Comparison of ENCODE assay signal across 22 mouse cellular contexts in genomic region chr15:80892341-80892740, GRCm38 (mm10). TPM values are rescaled to one million over a fixed set of nuclear protein-coding genes. Genes with fewer than 3 reads are reported as not detected.
DNase-seq lines count a peak whose midpoint lies in the region; ATAC-seq lines count a peak whose summit lies in the region.
"Had no signal": no experiment of that assay in that cellular context is flagged by ENCODE, and none has a peak within 500 bp of the region (broad histone marks: within the 10 kb centered on the region; RNA-seq: fewer than 3 reads in every experiment).

No protein-coding gene starts in this region.

- peak; percentile 32 for ATAC-seq in CD4-positive, CD25-positive, alpha-beta regulatory T cell, adult 4 months
- peak; percentile 20 for ATAC-seq in activated CD4-positive, CD25-positive, alpha-beta regulatory T cell, adult 4 months
- ATAC-seq: forebrain, embryonic 14.5 days; forebrain, embryonic 16.5 days had no signal

- no peaks in the 10 kb centered on the region for H3K9me3 ChIP-seq in forebrain, embryonic 10.5 days
- H3K9me3 ChIP-seq: embryonic facial prominence, embryonic 10.5 days; embryonic facial prominence, embryonic 12.5 days; forebrain, embryonic 12.5 days had no signal

- peaks cover 94% of the 10 kb centered on the region for H3K36me3 ChIP-seq in forebrain, embryonic 10.5 days (replicated peaks)

- no peaks in the 10 kb centered on the region for H3K4me1 ChIP-seq in forebrain, embryonic 10.5 days
- H3K4me1 ChIP-seq: embryonic facial prominence, embryonic 10.5 days; embryonic facial prominence, embryonic 12.5 days; forebrain, embryonic 12.5 days had no signal

- no peaks in the 10 kb centered on the region for H3K27me3 ChIP-seq in forebrain, embryonic 10.5 days (ENCODE audit: poor library complexity, severe bottlenecking)
- H3K27me3 ChIP-seq: embryonic facial prominence, embryonic 12.5 days; forebrain, embryonic 12.5 days had no signal

- 94% methylated on average over 3 of the region's 3 CpGs for WGBS in forebrain, embryonic 10.5 days

- H3K4me3 ChIP-seq in forebrain, embryonic 10.5 days: no peak overlapping the region
- H3K4me3 ChIP-seq: embryonic facial prominence, embryonic 10.5 days; embryonic facial prominence, embryonic 12.5 days; forebrain, embryonic 12.5 days had no signal

- DNase-seq in testis, postnatal 10 days (ENCODE audit: low spot score): peak; percentile 1
- no peak for DNase-seq in testis, postnatal 14 days (ENCODE audit: low spot score)
- peak; percentile 51 for DNase-seq in CD4-positive helper T cell, adult 2 months (ENCODE audit: low read depth, low spot score)
- DNase-seq in lung, postnatal 4 days: no peak
- no peak for DNase-seq in forebrain, embryonic 10.5 days (ENCODE audit: extremely low spot score, low spot score)
- no peak for DNase-seq in frontal cortex, postnatal 36 days (ENCODE audit: low spot score in 2 of 2)
- DNase-seq: adrenal gland, adult 2 months; adrenal gland, postnatal 14 days; adrenal gland, postnatal 36 days; B cell, adult 2 months; cerebellum, adult 11-12 months; cerebellum, adult 2 months; cerebellum, adult 9-10 months; cerebellum, postnatal 10 days; cerebellum, postnatal 25 days had no signal

- no peak overlapping the region for H3K27ac ChIP-seq in forebrain, embryonic 10.5 days
- H3K27ac ChIP-seq: embryonic facial prominence, embryonic 10.5 days; embryonic facial prominence, embryonic 12.5 days; forebrain, embryonic 12.5 days had no signal

RNA-seq across cellular contexts. Expression of gene Adsl, which starts 55.9 kb away (rescaled TPM):
- polyA plus RNA-seq in CD4-positive, CD25-positive, alpha-beta regulatory T cell, adult 4 months (2017; shearing (Covaris generic)): 100 to 1,000 TPM; 134 to 161 TPM
- polyA plus RNA-seq in activated CD4-positive, CD25-positive, alpha-beta regulatory T cell, adult 4 months (2017; shearing (Covaris generic)): 100 to 1,000 TPM in 1 of 2 experiments, 10 to 100 TPM in 1; 98.5 to 114 TPM
- polyA plus RNA-seq in forebrain, embryonic 10.5 days (2016; fragmentation: Nextera tagmentation; extraction: Ambion mirVana): 236 and 244 TPM in 2 replicates

Comparison
In these comparisons a context has a peak if more than half of its experiments do, and no peak if none do; other contexts are left out.
1. DNase-seq: peak in testis, postnatal 10 days (single experiment) and CD4-positive helper T cell, adult 2 months (single experiment); none in testis, postnatal 14 days (single experiment), lung, postnatal 4 days (0 of 2), forebrain, embryonic 10.5 days (single experiment) and frontal cortex, postnatal 36 days (0 of 2).